Mouse (Mus musculus): ENCODE data around the gene Ckmt1.

GRCm38 (mm10) chr2:121396624-121397023 is 39.1 kb downstream of the Ckmt1 start:
- no peak for TF ChIP-seq CTCF (IDR thresholded peaks at IDR 0.05; ENCODE audit: insufficient read depth, low read depth, low read length)
- no peak for TF ChIP-seq POLR2A (IDR thresholded peaks at IDR 0.05; ENCODE audit: insufficient read depth, low read depth, low read length)

Data from olfactory bulb, adult 2 months (tissue).